Mouse (Mus musculus) ES-E14 (cell line): ENCODE measurements around the gene Them5.

Experiments used
- MAFK ChIP-seq: IDR thresholded peaks from 2 replicates; pipeline ENCODE4 v1.6.1; 2014; ENCODE audit warnings: mild to moderate bottlenecking, low read depth, low read length, inconsistent platforms; ENCODE audit not compliant: insufficient read depth
- ZC3H11A ChIP-seq: IDR thresholded peaks from 2 replicates; pipeline ENCODE4 v1.6.1; 2012; ENCODE audit warnings: low read depth, mild to moderate bottlenecking, inconsistent platforms, low read length, borderline replicate concordance

GRCm38 (mm10) chr3:94386671-94387070 lies 44.8 kb downstream of the Them5 start:
- TF ChIP-seq MAFK (no peak), ZC3H11A (no peak)
